Mouse (Mus musculus): ENCODE measurements around the gene Arhgef18. TPM values are rescaled to one million over a fixed set of nuclear protein-coding genes. Genes with fewer than 3 reads are reported as not detected.

Arhgef18 gene
- total and polyA plus RNA-seq, 3 experiments: 3.0 to 6.6 TPM; not detected in 1

DNA sequence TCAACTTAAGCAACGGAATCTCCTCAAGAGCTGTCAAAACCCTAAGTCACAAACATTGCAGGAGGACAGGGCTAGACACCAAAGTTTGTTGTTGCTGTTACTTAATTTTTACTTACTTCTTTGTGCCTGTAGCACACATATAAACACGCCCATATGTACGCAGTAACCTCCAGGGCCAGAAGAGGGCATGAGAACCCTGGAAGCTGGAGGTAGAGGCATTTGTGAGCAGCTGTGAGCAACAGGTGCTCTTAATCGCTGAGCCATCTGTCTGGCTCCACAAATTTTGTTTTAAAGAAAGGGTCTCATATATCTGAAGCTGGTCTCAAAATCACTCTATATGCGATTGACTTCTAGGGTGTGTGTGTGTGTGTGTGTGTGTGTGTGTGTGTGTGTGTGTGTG is 71.5 kb downstream of the Arhgef18 start:
- TF ChIP-seq ZC3H11A (IDR thresholded peaks at IDR 0.05; ENCODE audit: low read depth, low read length) (peak; percentile 69), CTCF (IDR thresholded peaks at IDR 0.05 in 2 of 3, conservative IDR thresholded peaks at IDR 0.05 in 1 of 3; ENCODE audit: control insufficient read depth in 1 of 3, insufficient read depth in 1 of 3, low read depth in 2 of 3, low read length in 3 of 3, poor library complexity in 1 of 3, severe bottlenecking in 1 of 3) (peak; percentile 63 to 78 (median 73)), POLR2AphosphoS2 (IDR thresholded peaks at IDR 0.05; ENCODE audit: low read length) (no peak), HCFC1 (IDR thresholded peaks at IDR 0.05; ENCODE audit: low read depth, low read length) (no peak), RAD21 (IDR thresholded peaks at IDR 0.05; ENCODE audit: low read depth, low read length) (peak; percentile 81), SMC3 (IDR thresholded peaks at IDR 0.05; ENCODE audit: low read depth, low read length) (peak; percentile 82)
- H3K9me3 ChIP-seq (replicated peaks; ENCODE audit: insufficient read depth, low read length): no peaks in the 10 kb centered on the region
- peak; percentile 78 for DNase-seq (ENCODE audit: low read depth, low spot score)
- H3K4me1 ChIP-seq (ENCODE audit: control insufficient read depth in 1 of 2, insufficient read depth in 2 of 2, low read length in 2 of 2): peaks cover 0 to 14% of the 10 kb centered on the region in 2 experiments; a peak in 2 of 4 replicates
- H3K79me2 ChIP-seq (ENCODE audit: control insufficient read depth, insufficient read depth, low read length, poor library complexity): no peaks in the 10 kb centered on the region; the same call in 1 of the 2 replicates
- H3K27ac ChIP-seq (ENCODE audit: control insufficient read depth, low read depth, low read length): no peak overlapping the region
- no peak overlapping the region for H3K9ac ChIP-seq (ENCODE audit: control insufficient read depth, low read depth, low read length, poor library complexity, severe bottlenecking)
- no peak overlapping the region for H3K4me3 ChIP-seq (ENCODE audit: control insufficient read depth in 1 of 2, insufficient read depth in 1 of 2, low read depth in 2 of 2, low read length in 2 of 2)
- no peaks in the 10 kb centered on the region for H3K27me3 ChIP-seq (ENCODE audit: control insufficient read depth in 1 of 2, insufficient read depth in 2 of 2, low read length in 2 of 2)
- peaks cover 0 to 7% of the 10 kb centered on the region in 2 experiments; a peak in 1 of 4 replicates for H3K36me3 ChIP-seq (ENCODE audit: control insufficient read depth in 1 of 2, insufficient read depth in 2 of 2, low read length in 2 of 2)

DNA sequence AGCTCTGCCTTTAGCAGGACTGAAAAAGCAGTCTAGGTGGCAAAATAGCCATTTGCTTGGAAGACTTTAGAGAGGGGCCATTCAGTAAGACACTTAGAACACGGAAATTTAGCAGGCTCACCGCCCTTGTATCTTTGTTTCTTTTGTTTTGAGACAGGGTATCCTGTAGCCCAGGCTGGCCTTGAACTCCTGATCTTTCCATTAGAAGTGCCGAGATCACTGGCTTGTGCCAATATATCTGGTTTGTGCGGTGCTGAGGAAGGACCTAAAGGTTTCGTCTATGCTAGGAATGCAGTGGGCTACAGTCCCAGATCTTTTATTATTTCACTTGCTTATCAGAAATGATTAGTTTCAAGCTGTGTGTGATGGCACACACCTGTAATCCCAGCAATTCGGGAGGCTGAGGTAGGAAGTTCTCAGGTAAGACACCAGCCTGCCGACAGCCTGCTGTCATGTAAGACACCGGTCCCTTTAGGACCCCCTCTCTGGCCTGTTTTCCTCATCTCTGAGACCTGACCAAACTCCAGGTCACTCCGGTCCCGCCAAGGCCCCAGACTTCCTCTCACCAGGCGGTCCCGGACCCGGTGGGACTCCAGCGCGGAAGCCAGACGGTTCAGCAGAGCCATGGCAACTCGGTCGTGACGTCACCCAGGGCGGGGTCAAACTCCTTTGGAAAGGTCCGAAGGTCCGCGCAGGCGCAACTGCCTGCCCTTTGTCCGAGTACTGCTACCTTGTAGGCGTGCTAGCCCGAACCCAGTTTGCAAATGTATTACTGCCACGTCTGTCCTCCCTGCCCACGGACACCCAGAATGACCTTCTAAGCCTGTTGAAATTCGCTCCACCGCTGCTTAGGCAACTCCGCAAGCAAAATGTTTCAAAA is 74.4 kb downstream of the Arhgef18 start, which contains the start of gene Pex11g:
TSS of gene Pex11g (minus strand) at position 675 of the 880 bp plus-strand sequence.
- peak within 1 kb of the TSS; percentile 63 for H3K9ac ChIP-seq (ENCODE audit: control insufficient read depth, low read depth, low read length, poor library complexity, severe bottlenecking)
- H3K4me1 ChIP-seq (ENCODE audit: control insufficient read depth in 1 of 2, insufficient read depth in 2 of 2, low read length in 2 of 2): peaks cover 0 to 14% of the 10 kb centered on the region in 2 experiments; a peak in 2 of 4 replicates
- no peak within 1 kb of the TSS for H3K27ac ChIP-seq (ENCODE audit: control insufficient read depth, low read depth, low read length)
- peaks cover 0 to 7% of the 10 kb centered on the region in 2 experiments; a peak in 1 of 4 replicates for H3K36me3 ChIP-seq (ENCODE audit: control insufficient read depth in 1 of 2, insufficient read depth in 2 of 2, low read length in 2 of 2)
- 0 out of 2 replicates have a peak, but pooled peaks have one; percentile 18 for TF ChIP-seq ZMIZ1 (IDR thresholded peaks at IDR 0.05; ENCODE audit: low read depth, low read length)
- no peak for TF ChIP-seq MYB (IDR thresholded peaks at IDR 0.05; ENCODE audit: low read depth, low read length)
- TF ChIP-seq NRF1 (IDR thresholded peaks at IDR 0.05; ENCODE audit: insufficient read depth, low read depth, low read length, poor library complexity, severe bottlenecking): peak; percentile 75
- TF ChIP-seq HCFC1 (IDR thresholded peaks at IDR 0.05; ENCODE audit: low read depth, low read length): 0 out of 2 replicates have a peak, but pooled peaks have one; percentile 46
- TF ChIP-seq UBTF (IDR thresholded peaks at IDR 0.05; ENCODE audit: borderline replicate concordance, insufficient read depth, low read depth, low read length): no peak
- TF ChIP-seq POLR2A (IDR thresholded peaks at IDR 0.05; ENCODE audit: control insufficient read depth in 1 of 2, insufficient read depth in 1 of 2, low read depth in 1 of 2, low read length in 2 of 2, poor library complexity in 1 of 2): peak; percentile 22 to 62; a peak in 2 of 4 replicates
- 0 out of 2 replicates have a peak, but pooled peaks have one; percentile 17 for TF ChIP-seq TBP (IDR thresholded peaks at IDR 0.05; ENCODE audit: low read depth, low read length)
- no peak for TF ChIP-seq MYC (IDR thresholded peaks at IDR 0.05; ENCODE audit: low read depth, low read length)
- peak; percentile 55 for TF ChIP-seq NELFE (IDR thresholded peaks at IDR 0.05; ENCODE audit: low read depth, low read length)
- no peak for TF ChIP-seq MXI1 (IDR thresholded peaks at IDR 0.05; ENCODE audit: low read depth, low read length)
- peak within 1 kb of the TSS; percentile 70 to 89 for H3K4me3 ChIP-seq (ENCODE audit: control insufficient read depth in 1 of 2, insufficient read depth in 1 of 2, low read depth in 2 of 2, low read length in 2 of 2)
- H3K9me3 ChIP-seq (replicated peaks; ENCODE audit: insufficient read depth, low read length): no peaks in the 10 kb centered on the region
- no peaks in the 10 kb centered on the region; the same call in 1 of the 2 replicates for H3K79me2 ChIP-seq (ENCODE audit: control insufficient read depth, insufficient read depth, low read length, poor library complexity)
- H3K27me3 ChIP-seq (ENCODE audit: control insufficient read depth in 1 of 2, insufficient read depth in 2 of 2, low read length in 2 of 2): no peaks in the 10 kb centered on the region
- peak; percentile 88 for DNase-seq (ENCODE audit: low read depth, low spot score)

Data from MEL (cell line).